Mouse (Mus musculus): Measurements from ENCODE around the gene Ushbp1.
"Not testable (repeated sequence)": the region's sequence is repeated elsewhere in the genome, so short reads cannot be mapped to it uniquely, and the experiment has no call there.

Ushbp1 gene

GRCm38 (mm10) chr8:71395629-71396028, at the start of gene Ushbp1:
Gene Ushbp1, minus strand, starts transcription at chr8:71395802.
- DNase-seq (ENCODE audit: low spot score), result no peak

GRCm38 (mm10) chr8:71445096-71445495, 49.5 kb upstream of the Ushbp1 start:
- DNase-seq (ENCODE audit: low spot score), result no peak

GRCm38 (mm10) chr8:71441404-71441803, 45.8 kb upstream of the Ushbp1 start:
- DNase-seq (ENCODE audit: low spot score), result peak; percentile 34

GRCm38 (mm10) chr8:71437041-71437440, 41.4 kb upstream of the Ushbp1 start:
- no peak for DNase-seq (ENCODE audit: low spot score)

GRCm38 (mm10) chr8:71432935-71433334, 37.3 kb upstream of the Ushbp1 start:
- not testable (repeated sequence) for DNase-seq (ENCODE audit: low spot score)

GRCm38 (mm10) chr8:71422121-71422520, 26.5 kb upstream of the Ushbp1 start:
- no peak for DNase-seq (ENCODE audit: low spot score)

- no peak for DNase-seq (ENCODE audit: low spot score)
These were observed 16.1 kb upstream of the Ushbp1 start for GRCm38 (mm10) chr8:71411535-71412273.

- no peak for DNase-seq (ENCODE audit: low spot score)
These were observed 12.6 kb upstream of the Ushbp1 start for GRCm38 (mm10) chr8:71408231-71408630.

GRCm38 (mm10) chr8:71407441-71407840, 11.8 kb upstream of the Ushbp1 start:
- no peak for DNase-seq (ENCODE audit: low spot score)

- peak; percentile 60 for DNase-seq (ENCODE audit: low spot score)
These were observed 10.8 kb upstream of the Ushbp1 start for GRCm38 (mm10) chr8:71406099-71407015.

- peak; percentile 95 for DNase-seq (ENCODE audit: low spot score)
These were observed 9.9 kb upstream of the Ushbp1 start, which contains the start of gene Ankle1 for GRCm38 (mm10) chr8:71405401-71406098. Gene Ankle1, plus strand, starts transcription at chr8:71406010.

GRCm38 (mm10) chr8:71404951-71405351, 9.3 kb upstream of the Ushbp1 start:
- DNase-seq (ENCODE audit: low spot score), result no peak

- DNase-seq (ENCODE audit: low spot score), result no peak
These were observed 8.4 kb upstream of the Ushbp1 start for GRCm38 (mm10) chr8:71404011-71404410.

GRCm38 (mm10) chr8:71403107-71403885, 7.7 kb upstream of the Ushbp1 start:
- DNase-seq (ENCODE audit: low spot score), result no peak

GRCm38 (mm10) chr8:71402446-71402964, 6.9 kb upstream of the Ushbp1 start:
- no peak for DNase-seq (ENCODE audit: low spot score)

GRCm38 (mm10) chr8:71401454-71401853, 5.9 kb upstream of the Ushbp1 start:
- DNase-seq (ENCODE audit: low spot score), result no peak

- DNase-seq (ENCODE audit: low spot score), result no peak
These were observed 5.2 kb upstream of the Ushbp1 start for GRCm38 (mm10) chr8:71400826-71401225.

- no peak for DNase-seq (ENCODE audit: low spot score)
These were observed 2.1 kb upstream of the Ushbp1 start for GRCm38 (mm10) chr8:71397701-71398100.

GRCm38 (mm10) chr8:71396639-71397305, 1.2 kb upstream of the Ushbp1 start, which contains the start of gene Babam1:
Gene Babam1, plus strand, starts transcription at chr8:71396861.
- peak; percentile 95 for DNase-seq (ENCODE audit: low spot score)

- no peak for DNase-seq (ENCODE audit: low spot score)
These were observed 531 bp downstream of the Ushbp1 start for GRCm38 (mm10) chr8:71395071-71395470.

- DNase-seq (ENCODE audit: low spot score), result no peak
These were observed 1.1 kb downstream of the Ushbp1 start for GRCm38 (mm10) chr8:71394481-71394880.

Data from layer of hippocampus, adult 11-12 months (tissue).